Mouse (Mus musculus) embryonic facial prominence, embryonic 15.5 days (tissue): ENCODE data around the gene Zfp42. TPM values are rescaled to one million over a fixed set of nuclear protein-coding genes. Genes with fewer than 3 reads are reported as not detected.
"Not testable (repeated sequence)": the region's sequence is repeated elsewhere in the genome, so short reads cannot be mapped to it uniquely, and the experiment has no call there.

Experiments
- ATAC-seq: fragments of 200-750 bp; cut with Nextera tagmentation; 2 replicates; pipeline ENCODE4 v1.8.0; 2017; ENCODE audit warnings: low read depth, moderate TSS enrichment; ENCODE audit not compliant: insufficient number of reproducible peaks, low FRiP score, low TSS enrichment
- H3K27ac ChIP-seq: fragments of 300-500 bp; sonication (generic); replicated peaks from 2 replicates; pipeline ENCODE4 v1.5.1; 2015; ENCODE audit warnings: mild to moderate bottlenecking, inconsistent platforms
- H3K27me3 ChIP-seq: fragments of 300-500 bp; sonication (generic); 2 replicates; pipeline ENCODE4 v1.6.1; 2015; ENCODE audit warnings: inconsistent platforms
- H3K36me3 ChIP-seq: fragments of 300-500 bp; sonication (generic); 2 replicates; pipeline ENCODE4 v1.6.1; 2015; ENCODE audit warnings: mild to moderate bottlenecking, inconsistent platforms
- H3K4me1 ChIP-seq: fragments of 300-500 bp; sonication (generic); 2 replicates; pipeline ENCODE4 v1.6.1; 2015; ENCODE audit warnings: inconsistent platforms
- H3K4me2 ChIP-seq: fragments of 300-500 bp; sonication (generic); replicated peaks from 2 replicates; pipeline ENCODE4 v1.6.1; 2015; ENCODE audit warnings: mild to moderate bottlenecking, inconsistent platforms
- H3K4me3 ChIP-seq: fragments of 300-500 bp; sonication (generic); replicated peaks from 2 replicates; pipeline ENCODE4 v1.5.1; 2015; ENCODE audit warnings: mild to moderate bottlenecking, inconsistent platforms
- H3K9ac ChIP-seq: fragments of 300-500 bp; sonication (generic); 2 replicates; pipeline ENCODE4 v1.6.1; 2015; ENCODE audit warnings: inconsistent platforms
- H3K9me3 ChIP-seq: fragments of 300-500 bp; sonication (generic); replicated peaks from 2 replicates; pipeline ENCODE4 v1.6.1; 2016; ENCODE audit warnings: inconsistent platforms
- WGBS: fragments of 180-500 bp; shearing (Covaris S2); methylation state at CpG from one replicate; pipeline ENCODE4 v1.1.7; 2015; 5-methylcytosine and 5-hydroxymethylcytosine counted together
- polyA plus RNA-seq: library from polyadenylated mRNA; unstranded; fragments of >200 nt; fragmentation: Nextera tagmentation; extraction: Ambion mirVana; gene quantifications from 2 replicates; pipeline ENCODE4 v1.2.1, GENCODE M21; 2015

Zfp42 gene
- polyA plus RNA-seq: not detected in 2 replicates

DNA sequence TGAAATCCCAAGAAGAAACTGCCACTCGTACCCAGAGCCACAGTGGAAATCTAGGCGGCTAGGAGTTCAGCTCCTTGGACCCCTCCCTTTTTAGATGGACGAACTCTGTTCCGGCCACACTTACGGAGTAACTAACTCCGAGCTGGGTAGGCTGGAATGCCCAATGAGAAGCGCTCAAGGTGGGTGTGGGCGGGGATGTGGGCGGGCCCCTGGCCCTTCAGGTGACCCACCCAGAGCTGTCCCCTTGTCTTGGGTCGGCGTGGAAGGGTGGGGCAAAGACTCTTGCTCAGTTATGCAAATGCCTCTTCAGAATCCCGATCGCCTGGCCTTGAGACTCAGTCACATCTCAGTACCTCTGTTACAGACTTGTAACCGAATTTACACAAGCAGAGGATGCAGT is at the start of gene Zfp42:
TSS of gene Zfp42 (minus strand) at position 85 of the 400 bp plus-strand sequence.
- Histone ChIP-seq H3K36me3 (no peaks in the 10 kb centered on the region), H3K27ac (no peak within 1 kb of the TSS), H3K9ac (no peak within 1 kb of the TSS), H3K4me3 (no peak within 1 kb of the TSS), H3K27me3 (no peaks in the 10 kb centered on the region), H3K4me2 (no peak within 1 kb of the TSS), H3K4me1 (no peaks in the 10 kb centered on the region), H3K9me3 (no peaks in the 10 kb centered on the region)
- WGBS: 47% methylated on average over 14 of the region's 14 CpGs
- ATAC-seq: no peak

DNA sequence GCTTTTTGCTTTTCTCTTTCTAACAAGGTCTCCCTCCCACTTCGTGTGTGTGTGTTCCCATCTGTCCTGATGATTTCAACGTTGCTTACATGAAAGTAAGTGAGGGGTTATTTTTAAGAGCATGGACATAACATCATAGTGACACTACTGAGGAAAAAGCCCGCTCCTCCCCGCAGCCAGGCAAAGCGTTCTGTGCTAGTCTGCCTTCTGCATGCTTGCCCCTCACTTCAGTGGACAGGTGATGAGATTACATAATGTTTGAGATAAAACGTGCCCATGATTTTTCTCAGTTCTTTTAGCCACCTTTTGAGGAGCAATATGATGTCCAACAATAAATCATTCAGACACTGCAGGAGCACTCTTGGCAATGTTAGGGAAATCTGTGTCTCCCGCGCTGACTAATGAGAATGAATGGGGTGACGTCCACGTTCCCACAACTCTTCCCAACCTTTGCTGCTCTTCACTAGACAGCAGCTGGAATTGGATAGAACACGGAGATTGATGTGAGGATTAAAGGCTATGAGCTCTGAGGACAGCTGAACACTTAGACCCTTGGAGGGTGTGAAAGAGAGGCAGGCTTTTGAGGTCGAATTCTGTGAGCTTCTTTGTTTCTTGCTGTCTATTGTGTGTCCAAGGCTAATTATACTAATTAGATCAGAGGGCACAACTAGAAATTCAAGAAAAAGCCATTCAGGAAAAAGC is 49.4 kb upstream of the Zfp42 start:
- no peaks in the 10 kb centered on the region for H3K36me3 ChIP-seq
- 0 out of 2 replicates have a peak, but pooled peaks have one; percentile 47 for ATAC-seq
- WGBS: 70% methylated on average over 12 of the region's 12 CpGs
- no peak overlapping the region for H3K27ac ChIP-seq
- no peaks in the 10 kb centered on the region for H3K27me3 ChIP-seq
- H3K9me3 ChIP-seq: no peaks in the 10 kb centered on the region
- no peak overlapping the region for H3K4me3 ChIP-seq
- no peak overlapping the region for H3K9ac ChIP-seq
- no peak overlapping the region for H3K4me2 ChIP-seq
- no peaks in the 10 kb centered on the region for H3K4me1 ChIP-seq

DNA sequence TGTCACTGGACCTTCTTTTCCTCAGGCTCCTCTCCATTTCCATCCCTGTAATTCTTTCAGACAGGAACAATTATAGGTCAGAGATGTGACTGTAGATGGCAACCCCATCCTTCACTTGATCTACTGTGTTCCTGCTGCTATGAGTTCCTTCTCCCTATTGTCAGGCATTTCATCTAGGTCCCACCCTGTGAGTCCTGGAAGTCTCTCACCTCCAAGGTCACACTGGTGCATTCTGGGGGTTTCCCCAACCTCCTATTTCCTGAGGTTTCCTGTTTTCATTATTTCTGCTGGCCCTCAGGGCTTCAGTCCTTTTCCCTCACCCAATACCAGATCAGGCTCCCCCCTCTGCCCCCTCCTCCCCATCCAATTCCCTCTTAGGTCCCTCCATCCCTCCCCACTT is 45.5 kb upstream of the Zfp42 start:
- H3K9me3 ChIP-seq, H3K27ac ChIP-seq, H3K9ac ChIP-seq, H3K27me3 ChIP-seq, H3K4me1 ChIP-seq, H3K4me3 ChIP-seq, ATAC-seq, H3K4me2 ChIP-seq, H3K36me3 ChIP-seq: not testable (repeated sequence)

DNA sequence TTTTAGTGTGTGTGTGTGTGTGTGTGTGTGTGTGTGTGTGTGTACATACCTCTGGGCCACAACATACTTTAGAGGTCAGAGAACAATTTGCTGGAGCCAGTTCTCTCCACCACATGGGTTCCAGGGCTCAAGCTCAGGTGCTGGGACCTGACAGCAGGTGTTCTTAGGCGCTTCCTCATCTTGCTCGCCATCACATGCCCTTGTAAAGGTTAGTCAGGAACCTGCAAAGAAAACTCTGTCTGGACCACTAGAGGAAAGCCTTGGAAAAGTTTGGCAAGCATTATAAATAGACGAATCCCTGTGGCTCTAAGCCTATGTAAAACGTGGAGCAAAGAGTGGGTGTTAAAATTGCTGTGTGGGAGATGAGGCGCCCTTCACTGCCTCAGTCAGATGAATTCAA is 31.8 kb upstream of the Zfp42 start:
- no peak overlapping the region for H3K9ac ChIP-seq
- no peaks in the 10 kb centered on the region for H3K27me3 ChIP-seq
- no peak overlapping the region for H3K4me3 ChIP-seq
- 79% methylated on average over 5 of the region's 5 CpGs for WGBS
- no peaks in the 10 kb centered on the region for H3K9me3 ChIP-seq
- H3K4me1 ChIP-seq: no peaks in the 10 kb centered on the region
- no peak for ATAC-seq
- no peaks in the 10 kb centered on the region for H3K36me3 ChIP-seq
- no peak overlapping the region for H3K4me2 ChIP-seq
- H3K27ac ChIP-seq: no peak overlapping the region

DNA sequence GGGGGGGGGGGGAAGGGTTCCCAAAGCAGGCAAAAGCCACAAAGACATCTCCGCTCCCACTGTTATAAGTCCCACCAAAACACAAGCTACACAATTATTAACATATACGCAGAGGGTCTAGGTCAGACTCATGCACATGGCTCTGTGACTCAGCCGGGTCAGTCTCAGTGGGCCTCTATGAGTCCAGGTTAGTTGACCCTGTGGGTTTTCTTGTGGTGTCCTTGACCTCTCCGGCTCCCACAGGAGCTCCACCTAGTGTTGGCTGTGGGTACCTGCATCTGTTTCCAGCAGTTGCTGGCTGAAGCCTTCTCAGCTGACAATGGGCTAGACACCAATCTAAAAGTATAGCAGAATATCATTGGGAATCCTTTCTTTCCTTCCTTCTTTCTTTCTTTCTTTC is 26.7 kb upstream of the Zfp42 start:
- Histone ChIP-seq H3K27ac (no peak overlapping the region), H3K4me3 (no peak overlapping the region), H3K27me3 (no peaks in the 10 kb centered on the region), H3K4me1 (no peaks in the 10 kb centered on the region), H3K36me3 (no peaks in the 10 kb centered on the region), H3K9ac (no peak overlapping the region), H3K9me3 (no peaks in the 10 kb centered on the region), H3K4me2 (no peak overlapping the region)
- WGBS: 62% methylated on average over 4 of the region's 4 CpGs
- ATAC-seq: no peak

DNA sequence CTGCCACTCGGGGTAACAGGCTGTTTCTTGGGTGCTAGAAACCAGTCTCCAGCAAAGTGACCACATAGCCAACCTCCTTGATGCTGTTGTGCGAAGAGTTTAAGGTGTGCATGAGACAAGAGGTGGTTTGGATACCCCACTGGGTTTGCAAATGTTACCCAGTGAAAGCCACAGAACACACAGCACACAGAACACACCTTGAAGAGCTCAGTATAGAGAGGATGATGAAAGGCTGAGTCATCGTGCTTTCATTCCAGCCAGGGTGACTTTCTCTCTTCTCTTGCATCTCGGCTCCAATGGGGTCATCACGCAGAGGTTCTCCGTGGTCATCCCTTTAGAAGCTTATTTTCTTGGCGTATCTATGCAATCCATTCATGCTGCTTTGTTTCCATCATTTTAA is 24.9 kb upstream of the Zfp42 start:
- H3K4me3 ChIP-seq: no peak overlapping the region
- no peaks in the 10 kb centered on the region for H3K4me1 ChIP-seq
- ATAC-seq: no peak
- H3K27me3 ChIP-seq: no peaks in the 10 kb centered on the region
- WGBS: 96% methylated on average over 7 of the region's 7 CpGs
- no peak overlapping the region for H3K27ac ChIP-seq
- H3K36me3 ChIP-seq: no peaks in the 10 kb centered on the region
- no peak overlapping the region for H3K9ac ChIP-seq
- no peak overlapping the region for H3K4me2 ChIP-seq
- H3K9me3 ChIP-seq: no peaks in the 10 kb centered on the region

DNA sequence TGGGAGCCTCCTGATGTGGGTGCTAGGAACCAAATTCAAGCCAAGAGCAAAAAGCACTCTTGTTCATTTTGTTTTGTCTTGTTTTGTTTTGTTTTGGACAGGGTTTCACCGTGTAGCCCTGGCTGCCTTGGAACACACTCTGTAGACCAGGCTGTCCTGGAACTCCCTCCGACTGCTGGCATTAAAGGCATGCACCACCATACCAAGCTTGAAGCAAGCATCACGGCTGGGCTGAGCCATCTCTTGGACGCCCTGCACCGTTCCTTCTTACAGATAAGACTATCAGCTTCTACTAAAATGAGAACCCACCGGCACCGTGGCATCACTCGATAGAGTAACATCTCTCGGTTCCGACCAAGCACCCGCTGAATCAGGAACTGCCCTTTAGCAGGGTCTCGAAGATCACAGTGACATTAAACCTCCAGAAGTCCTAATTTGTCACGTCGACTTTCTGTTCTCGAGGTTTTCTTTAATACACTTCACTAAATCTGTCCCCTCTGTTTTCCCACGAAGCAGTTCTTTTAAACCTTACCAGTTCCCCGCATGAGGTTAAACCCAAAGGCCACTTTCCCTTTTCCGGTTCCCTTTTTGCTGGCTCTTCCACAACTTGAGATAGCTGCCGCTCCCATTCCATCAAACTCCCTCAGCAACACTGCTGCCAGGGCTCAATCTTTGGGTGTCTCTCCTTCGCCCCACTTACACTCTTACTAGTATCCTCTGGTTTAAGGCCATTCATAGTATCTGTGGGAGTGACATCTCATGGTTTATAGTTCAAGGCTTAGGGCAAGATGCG is 23.3 kb upstream of the Zfp42 start:
- WGBS: 93% methylated on average over 21 of the region's 21 CpGs

DNA sequence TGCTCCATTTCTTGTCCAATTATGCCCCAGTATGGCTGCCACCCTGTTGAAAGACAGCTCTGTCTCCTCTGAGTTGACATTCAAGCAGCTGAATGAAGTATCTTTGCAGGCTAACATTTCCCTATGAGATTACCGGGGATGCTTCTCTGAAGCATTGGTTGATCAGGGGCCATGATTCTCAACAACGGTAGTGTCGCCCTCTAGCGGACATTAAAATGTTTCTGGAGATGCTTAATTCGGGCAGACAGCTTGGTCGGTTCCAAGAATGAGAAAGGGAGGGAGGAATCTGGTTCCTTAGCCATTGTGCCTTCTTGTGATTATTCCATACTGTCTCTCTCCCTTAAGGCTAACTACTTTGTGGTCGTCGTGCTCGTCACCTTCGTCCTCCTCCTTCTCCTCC is 21.9 kb upstream of the Zfp42 start:
- Histone ChIP-seq H3K4me3 (no peak overlapping the region), H3K27me3 (no peaks in the 10 kb centered on the region), H3K9me3 (no peaks in the 10 kb centered on the region), H3K27ac (no peak overlapping the region), H3K4me1 (no peaks in the 10 kb centered on the region), H3K4me2 (no peak overlapping the region), H3K9ac (no peak overlapping the region), H3K36me3 (no peaks in the 10 kb centered on the region)
- WGBS: 82% methylated on average over 10 of the region's 10 CpGs
- ATAC-seq: no peak

More for the DNA sequence above, 23.3 kb upstream of the Zfp42 start:
- Histone ChIP-seq H3K27ac (no peak overlapping the region), H3K4me3 (no peak overlapping the region), H3K36me3 (no peaks in the 10 kb centered on the region), H3K27me3 (no peaks in the 10 kb centered on the region), H3K9ac (no peak overlapping the region), H3K4me2 (no peak overlapping the region), H3K4me1 (no peaks in the 10 kb centered on the region), H3K9me3 (no peaks in the 10 kb centered on the region)
- ATAC-seq: no peak

DNA sequence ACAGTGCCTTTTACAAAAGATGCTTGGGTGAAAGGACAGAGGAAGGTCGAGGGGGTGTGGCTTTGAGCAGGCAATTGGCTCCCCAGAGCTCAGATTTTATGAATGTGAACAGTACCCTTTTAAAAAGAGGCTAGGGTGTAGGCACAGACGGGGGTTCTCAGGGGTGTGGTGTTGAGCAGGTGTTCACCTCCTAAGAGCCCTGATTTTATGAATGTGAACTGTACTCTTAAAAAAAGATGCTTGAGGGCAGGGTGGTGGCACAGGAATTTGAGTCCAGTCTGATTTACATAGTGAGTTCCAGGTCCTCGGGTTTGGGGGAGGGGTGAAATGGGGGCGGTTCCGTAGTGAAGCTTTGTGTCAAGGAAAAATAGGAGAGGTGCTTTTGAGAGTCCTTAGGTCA is 14.0 kb upstream of the Zfp42 start:
- no peaks in the 10 kb centered on the region for H3K27me3 ChIP-seq
- H3K9me3 ChIP-seq: no peaks in the 10 kb centered on the region
- 83% methylated on average over 5 of the region's 5 CpGs for WGBS
- no peak overlapping the region for H3K27ac ChIP-seq
- no peaks in the 10 kb centered on the region for H3K4me1 ChIP-seq
- no peak overlapping the region for H3K9ac ChIP-seq
- no peak overlapping the region for H3K4me2 ChIP-seq
- no peaks in the 10 kb centered on the region for H3K36me3 ChIP-seq
- ATAC-seq: no peak
- H3K4me3 ChIP-seq: no peak overlapping the region

DNA sequence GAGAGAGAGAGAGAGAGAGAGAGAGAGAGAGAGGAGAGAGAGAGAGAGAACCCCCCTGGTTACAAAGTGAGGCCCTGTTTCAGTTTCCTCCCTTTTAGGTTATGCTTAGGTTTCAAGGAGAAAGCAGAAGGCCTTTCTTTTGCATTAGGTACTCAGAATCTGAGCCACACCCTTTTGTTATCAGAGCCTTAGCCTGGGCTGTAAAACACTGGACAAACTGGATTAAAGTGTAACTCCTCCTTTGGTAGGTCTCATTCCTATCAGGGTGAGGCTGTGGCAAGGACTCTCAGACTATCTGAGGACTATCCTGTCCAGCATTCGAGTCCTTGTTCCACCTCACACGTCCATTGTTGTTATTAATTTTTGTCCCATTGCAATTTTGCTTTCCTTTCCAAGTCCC is 1.4 kb upstream of the Zfp42 start:
- no peak overlapping the region for H3K27ac ChIP-seq
- no peaks in the 10 kb centered on the region for H3K36me3 ChIP-seq
- H3K9ac ChIP-seq: no peak overlapping the region
- no peak for ATAC-seq
- no peaks in the 10 kb centered on the region for H3K27me3 ChIP-seq
- H3K4me2 ChIP-seq: no peak overlapping the region
- no peaks in the 10 kb centered on the region for H3K9me3 ChIP-seq
- no peaks in the 10 kb centered on the region for H3K4me1 ChIP-seq
- H3K4me3 ChIP-seq: no peak overlapping the region
- WGBS: 73% methylated on average over 2 of the region's 2 CpGs

DNA sequence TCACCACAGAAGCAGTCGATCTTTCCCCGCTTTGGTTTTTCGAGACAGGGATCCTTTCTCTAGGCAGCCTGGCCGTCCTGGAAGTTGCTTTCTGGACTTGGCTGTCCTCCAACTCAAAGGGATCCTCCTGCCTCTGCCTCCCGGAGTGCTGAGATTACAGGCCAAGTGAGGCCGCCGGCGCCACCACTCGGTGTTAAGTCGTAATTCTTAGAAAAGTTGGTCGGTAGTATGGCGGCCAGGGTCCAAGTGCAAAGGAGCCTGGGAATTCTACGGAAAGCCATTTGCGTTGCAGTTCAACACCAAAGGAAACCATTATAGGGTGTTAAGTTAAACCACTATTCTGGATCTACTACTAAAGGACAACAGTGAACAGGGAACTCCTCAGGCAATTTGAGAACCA is 1.1 kb downstream of the Zfp42 start:
- H3K9ac ChIP-seq: no peak overlapping the region
- H3K27ac ChIP-seq: no peak overlapping the region
- no peaks in the 10 kb centered on the region for H3K9me3 ChIP-seq
- 97% methylated on average over 14 of the region's 14 CpGs for WGBS
- H3K4me2 ChIP-seq: no peak overlapping the region
- ATAC-seq: no peak
- H3K4me1 ChIP-seq: no peaks in the 10 kb centered on the region
- H3K4me3 ChIP-seq: no peak overlapping the region
- no peaks in the 10 kb centered on the region for H3K27me3 ChIP-seq
- no peaks in the 10 kb centered on the region for H3K36me3 ChIP-seq

DNA sequence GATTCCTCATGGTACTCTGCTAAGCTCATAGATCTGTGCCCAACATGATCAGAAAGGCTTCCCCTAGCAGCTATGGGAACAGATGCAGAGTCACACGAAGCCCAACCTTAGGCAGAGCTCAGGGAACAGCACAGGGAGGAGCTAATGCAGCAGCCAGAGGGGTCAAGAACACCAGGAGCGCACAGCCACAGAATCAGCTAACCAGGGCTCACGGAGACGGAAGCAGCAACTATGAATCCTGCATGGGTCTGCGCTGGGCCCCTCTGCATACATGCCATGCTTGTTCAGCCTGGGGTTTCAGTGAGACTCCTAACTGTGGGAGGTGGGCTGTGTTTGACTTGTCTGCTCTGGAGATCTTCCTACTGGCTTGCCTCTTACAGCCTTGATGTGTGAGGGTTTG is 7.0 kb downstream of the Zfp42 start:
- no peak overlapping the region for H3K4me3 ChIP-seq
- no peak overlapping the region for H3K4me2 ChIP-seq
- no peak overlapping the region for H3K27ac ChIP-seq
- no peaks in the 10 kb centered on the region for H3K36me3 ChIP-seq
- H3K9me3 ChIP-seq: no peaks in the 10 kb centered on the region
- H3K9ac ChIP-seq: no peak overlapping the region
- no peaks in the 10 kb centered on the region for H3K27me3 ChIP-seq
- H3K4me1 ChIP-seq: no peaks in the 10 kb centered on the region
- 74% methylated on average over 5 of the region's 5 CpGs for WGBS
- no peak for ATAC-seq
